Mouse (Mus musculus) heart, embryonic 16.5 days (tissue): ENCODE results near the gene Pik3cb. TPM values are rescaled to one million over a fixed set of nuclear protein-coding genes. Genes with fewer than 3 reads are reported as not detected.

Experiments
- ATAC-seq: fragments of 200-750 bp; cut with Nextera tagmentation; replicated peaks from 2 replicates; pipeline ENCODE4 v1.8.0; 2017; ENCODE audit warnings: moderate number of reproducible peaks; ENCODE audit not compliant: insufficient read depth, low FRiP score; ENCODE audit errors: extremely low read depth
- H3K27ac ChIP-seq: fragments of 300-500 bp; sonication (generic); 2 replicates; pipeline ENCODE4 v1.5.1; 2014; ENCODE audit warnings: mild to moderate bottlenecking, low read length, control low read depth, moderate library complexity
- H3K27me3 ChIP-seq: fragments of 300-500 bp; sonication (generic); 2 replicates; pipeline ENCODE4 v1.6.1; 2014; ENCODE audit warnings: low read length, mixed read lengths; ENCODE audit not compliant: control insufficient read depth, insufficient read depth
- H3K36me3 ChIP-seq: fragments of 300-500 bp; sonication (generic); 2 replicates; pipeline ENCODE4 v1.6.1; 2014; ENCODE audit not compliant: control insufficient read depth, insufficient read depth
- H3K4me1 ChIP-seq: fragments of 300-500 bp; sonication (generic); 2 replicates; pipeline ENCODE4 v1.6.1; 2014; ENCODE audit warnings: low read length, mixed read lengths; ENCODE audit not compliant: control insufficient read depth, insufficient read depth
- H3K4me2 ChIP-seq: fragments of 300-500 bp; sonication (generic); 2 replicates; pipeline ENCODE4 v1.6.1; 2014; ENCODE audit warnings: low read depth, mild to moderate bottlenecking, control low read depth, low read length
- H3K4me3 ChIP-seq: fragments of 300-500 bp; sonication (generic); 2 replicates; pipeline ENCODE4 v1.5.1; 2014; ENCODE audit warnings: mild to moderate bottlenecking, control low read depth, low read length
- H3K9ac ChIP-seq: fragments of 300-500 bp; sonication (generic); 2 replicates; pipeline ENCODE4 v1.6.1; 2014; ENCODE audit warnings: low read length, control low read depth
- H3K9me3 ChIP-seq: fragments of 300-500 bp; sonication (generic); replicated peaks from 2 replicates; pipeline ENCODE4 v1.6.1; 2016; ENCODE audit warnings: low read length; ENCODE audit not compliant: control insufficient read depth
- WGBS: fragments of 180-500 bp; shearing (Covaris S2); extraction: QIAGEN DNeasy Blood & Tissue Kit; methylation state at CpG from one replicate; pipeline ENCODE4 v1.1.7; 2014; 5-methylcytosine and 5-hydroxymethylcytosine counted together
- polyA plus RNA-seq: library from polyadenylated mRNA; unstranded; fragments of >200 nt; fragmentation: Nextera tagmentation; extraction: Ambion mirVana; gene quantifications from 2 replicates; pipeline ENCODE4 v1.2.1, GENCODE M21; 2015

Pik3cb gene
- polyA plus RNA-seq, 1 experiment from 2014 or later: 0.98 TPM

GRCm38 (mm10) chr9:99109585-99109984, 30.8 kb downstream of the Pik3cb start:
- peaks cover 5% of the 10 kb centered on the region; the same call in 1 of the 2 replicates for H3K9me3 ChIP-seq
- no peaks in the 10 kb centered on the region for H3K27me3 ChIP-seq
- H3K27ac ChIP-seq: no peak overlapping the region
- no peak for ATAC-seq
- no peak overlapping the region for H3K9ac ChIP-seq
- peaks cover 6% of the 10 kb centered on the region for H3K36me3 ChIP-seq
- no peak overlapping the region for H3K4me2 ChIP-seq
- H3K4me1 ChIP-seq: no peaks in the 10 kb centered on the region
- no peak overlapping the region for H3K4me3 ChIP-seq
- 72% methylated on average over 3 of the region's 3 CpGs for WGBS

GRCm38 (mm10) chr9:99104449-99104848, 36.0 kb downstream of the Pik3cb start:
- WGBS: 90% methylated on average over 2 of the region's 2 CpGs
- H3K27me3 ChIP-seq: no peaks in the 10 kb centered on the region
- no peaks in the 10 kb centered on the region for H3K4me1 ChIP-seq
- ATAC-seq: no peak
- no peak overlapping the region for H3K4me2 ChIP-seq
- H3K9me3 ChIP-seq: peaks cover 5% of the 10 kb centered on the region; the same call in 1 of the 2 replicates
- no peak overlapping the region for H3K27ac ChIP-seq
- H3K4me3 ChIP-seq: no peak overlapping the region
- no peak overlapping the region for H3K9ac ChIP-seq
- H3K36me3 ChIP-seq: peaks cover 13% of the 10 kb centered on the region

GRCm38 (mm10) chr9:99103865-99104264, 36.6 kb downstream of the Pik3cb start:
- 60% methylated on average over 3 of the region's 3 CpGs for WGBS
- peaks cover 13% of the 10 kb centered on the region for H3K36me3 ChIP-seq
- peaks cover 5% of the 10 kb centered on the region; the same call in 1 of the 2 replicates for H3K9me3 ChIP-seq
- no peak overlapping the region for H3K4me2 ChIP-seq
- no peak overlapping the region for H3K4me3 ChIP-seq
- no peaks in the 10 kb centered on the region for H3K4me1 ChIP-seq
- H3K27me3 ChIP-seq: no peaks in the 10 kb centered on the region
- H3K27ac ChIP-seq: no peak overlapping the region
- ATAC-seq: no peak
- H3K9ac ChIP-seq: no peak overlapping the region

- Histone ChIP-seq H3K27me3 (no peaks in the 10 kb centered on the region), H3K27ac (peak overlapping the region; percentile 72), H3K36me3 (no peaks in the 10 kb centered on the region), H3K4me1 (peaks cover 5% of the 10 kb centered on the region), H3K4me3 (no peak overlapping the region), H3K9ac (peak overlapping the region; percentile 9; the same call in 1 of the 2 replicates), H3K9me3 (no peaks in the 10 kb centered on the region), H3K4me2 (peak overlapping the region; percentile 42; the same call in 1 of the 2 replicates)
- WGBS: 15% methylated on average over 11 of the region's 11 CpGs
- peak; percentile 63 for ATAC-seq
Measured at GRCm38 (mm10) chr9:99098482-99099129, 41.8 kb downstream of the Pik3cb start.

- no peak for ATAC-seq
- no peak overlapping the region for H3K4me2 ChIP-seq
- H3K36me3 ChIP-seq: no peaks in the 10 kb centered on the region
- H3K27ac ChIP-seq: no peak overlapping the region
- no peaks in the 10 kb centered on the region for H3K27me3 ChIP-seq
- H3K9me3 ChIP-seq: no peaks in the 10 kb centered on the region
- H3K9ac ChIP-seq: no peak overlapping the region
- H3K4me3 ChIP-seq: no peak overlapping the region
- peaks cover 5% of the 10 kb centered on the region for H3K4me1 ChIP-seq
- WGBS: 54% methylated on average over 1 of the region's 1 CpGs
Measured at GRCm38 (mm10) chr9:99097668-99098067, 42.8 kb downstream of the Pik3cb start.

- Histone ChIP-seq H3K36me3 (no peaks in the 10 kb centered on the region), H3K4me2 (no peak overlapping the region), H3K9ac (no peak overlapping the region), H3K27me3 (no peaks in the 10 kb centered on the region), H3K4me1 (peaks cover 5% of the 10 kb centered on the region), H3K9me3 (no peaks in the 10 kb centered on the region), H3K27ac (no peak overlapping the region), H3K4me3 (no peak overlapping the region)
- WGBS: 62% methylated on average over 7 of the region's 7 CpGs
- no peak for ATAC-seq
Measured at GRCm38 (mm10) chr9:99095192-99095591, 45.2 kb downstream of the Pik3cb start.

GRCm38 (mm10) chr9:99090546-99090945, 49.9 kb downstream of the Pik3cb start:
- Histone ChIP-seq H3K27me3 (no peaks in the 10 kb centered on the region), H3K4me2 (no peak overlapping the region), H3K36me3 (no peaks in the 10 kb centered on the region), H3K4me3 (no peak overlapping the region), H3K4me1 (no peaks in the 10 kb centered on the region), H3K27ac (no peak overlapping the region), H3K9me3 (no peaks in the 10 kb centered on the region), H3K9ac (no peak overlapping the region)
- WGBS: 72% methylated on average over 4 of the region's 4 CpGs
- no peak for ATAC-seq

- no peak overlapping the region for H3K9ac ChIP-seq
- WGBS: 87% methylated on average over 4 of the region's 4 CpGs
Measured at GRCm38 (mm10) chr9:99089904-99090303, 50.5 kb downstream of the Pik3cb start.

GRCm38 (mm10) chr9:99081718-99082117, 58.7 kb downstream of the Pik3cb start:
- WGBS: 87% methylated on average over 5 of the region's 5 CpGs
- no peak overlapping the region for H3K4me3 ChIP-seq
- no peak overlapping the region for H3K27ac ChIP-seq
- H3K4me2 ChIP-seq: no peak overlapping the region
- no peaks in the 10 kb centered on the region for H3K4me1 ChIP-seq
- H3K27me3 ChIP-seq: no peaks in the 10 kb centered on the region
- H3K36me3 ChIP-seq: no peaks in the 10 kb centered on the region; the same call in 1 of the 2 replicates
- no peaks in the 10 kb centered on the region for H3K9me3 ChIP-seq
- no peak for ATAC-seq
- H3K9ac ChIP-seq: no peak overlapping the region

More at GRCm38 (mm10) chr9:99089904-99090303, 50.5 kb downstream of the Pik3cb start:
- H3K27ac ChIP-seq: no peak overlapping the region
- no peak overlapping the region for H3K4me2 ChIP-seq
- H3K27me3 ChIP-seq: no peaks in the 10 kb centered on the region
- no peak overlapping the region for H3K4me3 ChIP-seq
- ATAC-seq: no peak
- H3K4me1 ChIP-seq: no peaks in the 10 kb centered on the region
- H3K36me3 ChIP-seq: no peaks in the 10 kb centered on the region
- no peaks in the 10 kb centered on the region for H3K9me3 ChIP-seq
